Mouse (Mus musculus): ENCODE data around the gene Prpf8.
A peak's percentile ranks its signal among the peaks of the same experiment; 100 is the strongest.

Gene Prpf8

DNA sequence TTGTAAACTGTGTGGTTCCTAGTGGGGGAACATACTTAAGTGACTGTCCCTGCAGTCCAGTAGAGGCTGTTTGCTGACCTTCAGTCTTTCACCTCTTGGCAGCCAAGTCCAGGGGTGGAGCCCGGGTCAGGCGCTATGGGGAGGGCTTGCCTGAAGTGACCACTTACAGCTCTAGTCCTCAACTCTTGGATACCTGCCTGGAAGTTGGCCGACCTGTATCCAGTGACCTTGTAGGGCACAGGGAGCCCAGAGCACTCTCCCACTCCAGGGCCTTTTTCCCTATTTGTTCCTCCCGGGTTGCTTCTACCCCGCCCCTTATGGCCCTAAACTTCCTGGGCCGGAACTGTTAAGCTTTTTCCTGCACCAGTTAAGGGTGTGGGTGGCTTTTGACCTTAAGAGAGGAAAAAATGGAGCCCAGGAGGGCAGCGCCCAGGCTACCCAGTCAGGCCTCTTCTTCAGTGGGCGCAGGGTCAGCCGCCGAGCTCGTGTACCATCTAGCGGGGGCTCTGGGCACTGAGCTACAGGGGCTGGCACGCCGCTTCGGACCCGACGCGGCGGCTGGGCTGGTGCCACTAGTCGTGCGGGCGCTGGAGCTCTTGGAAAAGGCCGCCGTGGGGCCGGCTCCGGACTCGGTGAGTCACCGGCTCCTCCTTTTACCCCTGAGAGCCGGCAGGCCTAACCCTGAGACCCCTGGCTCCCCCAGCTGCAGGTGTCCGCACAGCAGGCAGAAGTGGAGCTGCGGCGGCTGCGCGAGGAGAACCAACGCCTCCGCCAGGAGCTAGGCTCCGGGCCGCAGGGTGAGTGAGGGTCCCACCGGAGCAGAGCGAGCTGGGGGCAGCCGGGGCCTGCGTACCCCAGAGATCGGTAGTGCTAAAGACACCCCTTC lies 23.4 kb downstream of the Prpf8 start, which contains the start of gene Rilp:
Rilp (plus strand) TSS at position 354 of the 886 bp plus-strand sequence.
- DNase-seq, result no peak

DNA sequence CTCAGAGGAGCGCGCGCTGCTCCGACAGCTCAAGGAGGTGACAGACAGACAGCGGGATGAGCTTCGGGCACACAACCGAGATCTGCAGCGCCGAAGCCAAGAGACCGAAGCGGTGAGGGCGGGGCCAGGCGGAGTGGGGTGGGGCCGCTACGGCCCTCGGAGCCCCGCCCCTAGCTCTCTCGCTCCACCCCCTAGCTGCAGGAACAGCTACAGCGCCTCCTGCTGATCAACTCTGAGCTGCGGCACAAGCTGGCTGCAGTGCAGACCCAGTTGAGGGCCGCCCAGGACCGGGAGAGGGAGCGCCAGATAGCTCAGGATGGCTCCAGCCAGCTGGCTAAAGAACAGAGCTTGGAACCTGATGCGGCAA lies 24.0 kb downstream of the Prpf8 start:
- DNase-seq, result peak; percentile 93

DNA sequence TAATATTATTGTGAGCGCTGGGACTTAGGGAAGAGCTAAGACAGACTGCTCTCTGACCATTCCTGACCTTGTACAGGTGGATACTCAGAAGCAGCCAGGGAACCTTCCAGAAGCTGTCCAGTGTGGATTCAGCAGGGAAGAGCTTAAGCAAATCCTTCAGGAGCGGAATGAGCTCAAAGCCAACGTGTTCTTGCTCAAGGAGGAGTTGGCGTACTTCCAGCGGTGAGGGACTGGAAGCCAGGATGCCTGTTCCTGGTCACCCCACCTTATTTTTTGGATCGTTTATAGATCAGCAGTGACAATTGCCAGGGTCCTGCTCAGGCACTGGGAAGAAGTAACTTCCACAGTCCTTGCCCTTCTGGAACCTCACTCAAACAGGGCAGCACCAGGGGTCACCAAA lies 24.6 kb downstream of the Prpf8 start:
- no peak for DNase-seq

DNA sequence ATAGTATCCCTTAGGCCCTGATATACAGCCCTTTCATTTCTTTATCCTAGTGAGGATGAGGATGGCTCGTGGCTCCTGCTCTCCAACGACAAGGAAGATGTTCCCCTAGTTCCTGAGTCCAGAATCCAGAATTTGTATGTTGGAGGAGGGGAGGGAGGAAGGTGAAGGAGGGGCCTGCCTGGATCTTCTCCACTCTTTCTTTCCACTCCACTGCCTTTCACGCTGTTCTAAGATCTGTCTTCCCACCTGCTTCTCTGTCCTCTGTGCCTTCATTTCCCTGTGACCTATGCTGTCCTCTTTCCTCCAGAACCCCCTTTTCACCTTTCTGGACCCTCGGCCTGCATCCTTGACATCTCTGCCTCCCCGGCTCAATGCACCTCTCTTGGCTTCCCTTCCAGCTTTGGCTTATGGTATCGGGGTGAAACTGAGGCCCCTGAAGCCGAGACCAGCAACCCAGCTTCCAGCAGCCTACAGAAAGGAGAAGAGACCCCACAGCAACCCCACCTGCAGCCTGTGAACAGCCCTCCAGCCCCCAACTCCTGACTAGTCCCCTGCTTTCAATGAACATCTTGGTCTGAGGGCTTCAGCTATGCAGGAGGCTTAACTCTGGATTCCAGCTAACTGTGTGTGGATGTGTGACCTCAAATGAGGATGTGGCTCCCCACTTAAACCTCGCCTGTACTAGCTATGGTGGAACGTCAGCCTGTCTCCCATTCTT lies 25.8 kb downstream of the Prpf8 start:
- no peak for DNase-seq

DNA sequence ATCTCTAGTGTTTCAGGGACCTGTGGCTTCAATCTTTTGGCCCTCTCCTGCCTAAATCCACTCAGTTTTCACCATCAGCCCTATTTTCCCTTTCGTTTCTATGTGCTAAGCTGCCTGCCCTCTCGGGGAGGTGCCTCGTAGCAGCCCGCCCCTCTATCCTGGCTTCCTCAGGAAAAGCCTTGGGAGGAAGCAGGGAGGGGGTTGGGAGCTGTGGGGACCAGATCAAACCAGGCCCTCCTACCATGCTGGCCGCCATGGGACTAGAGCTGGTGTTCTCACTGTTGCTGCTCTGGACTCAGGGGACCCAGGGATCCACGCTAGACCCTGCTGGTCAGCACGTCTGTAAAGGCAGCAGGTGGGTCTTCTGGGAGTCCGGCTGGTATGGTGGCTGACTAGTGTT lies 26.7 kb downstream of the Prpf8 start, which contains the start of gene Scarf1:
Scarf1 (plus strand) TSS at position 205 of the 400 bp plus-strand sequence.
- no peak for DNase-seq

DNA sequence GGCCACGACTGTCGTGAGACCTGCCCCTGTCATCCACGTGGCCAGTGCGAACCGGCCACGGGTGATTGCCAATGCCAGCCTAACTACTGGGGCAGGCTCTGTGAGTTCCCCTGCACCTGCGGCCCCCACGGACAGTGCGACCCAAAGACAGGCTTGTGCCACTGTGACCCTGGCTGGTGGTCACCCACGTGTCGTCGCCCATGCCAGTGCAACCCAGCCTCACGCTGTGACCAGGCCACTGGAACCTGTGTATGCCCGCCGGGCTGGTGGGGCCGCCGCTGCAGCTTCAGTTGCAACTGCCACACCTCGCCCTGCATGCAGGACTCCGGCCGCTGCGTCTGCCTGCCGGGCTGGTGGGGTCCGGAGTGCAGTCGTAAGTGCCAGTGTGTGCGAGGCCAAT lies 28.6 kb downstream of the Prpf8 start:
- DNase-seq, result no peak

- no peak for DNase-seq
Observed at GRCm38 (mm10) chr11:75519834-75520633, 33.4 kb downstream of the Prpf8 start.

DNA sequence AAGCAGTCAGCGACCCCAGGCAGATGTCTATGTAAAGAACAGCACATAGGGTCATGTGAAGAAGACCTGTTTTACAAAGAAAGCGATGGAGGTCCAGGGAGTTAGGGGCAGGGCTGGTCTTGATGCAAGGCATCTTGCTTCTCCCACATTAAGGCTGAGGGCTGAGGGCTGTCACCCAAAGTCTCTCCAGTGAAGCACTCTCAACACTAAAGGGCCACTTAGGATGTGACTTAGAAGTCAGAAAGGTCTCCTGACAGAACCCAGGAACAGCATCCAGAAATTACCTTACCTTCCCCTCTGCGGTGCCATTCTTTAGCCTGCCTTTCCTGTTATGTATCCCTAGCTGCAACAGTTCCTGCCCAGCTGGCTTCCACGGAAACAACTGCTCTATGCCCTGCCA lies 35.0 kb downstream of the Prpf8 start:
- DNase-seq, result no peak

GRCm38 (mm10) chr11:75522793-75523192 lies 36.2 kb downstream of the Prpf8 start:
- DNase-seq, result no peak

DNA sequence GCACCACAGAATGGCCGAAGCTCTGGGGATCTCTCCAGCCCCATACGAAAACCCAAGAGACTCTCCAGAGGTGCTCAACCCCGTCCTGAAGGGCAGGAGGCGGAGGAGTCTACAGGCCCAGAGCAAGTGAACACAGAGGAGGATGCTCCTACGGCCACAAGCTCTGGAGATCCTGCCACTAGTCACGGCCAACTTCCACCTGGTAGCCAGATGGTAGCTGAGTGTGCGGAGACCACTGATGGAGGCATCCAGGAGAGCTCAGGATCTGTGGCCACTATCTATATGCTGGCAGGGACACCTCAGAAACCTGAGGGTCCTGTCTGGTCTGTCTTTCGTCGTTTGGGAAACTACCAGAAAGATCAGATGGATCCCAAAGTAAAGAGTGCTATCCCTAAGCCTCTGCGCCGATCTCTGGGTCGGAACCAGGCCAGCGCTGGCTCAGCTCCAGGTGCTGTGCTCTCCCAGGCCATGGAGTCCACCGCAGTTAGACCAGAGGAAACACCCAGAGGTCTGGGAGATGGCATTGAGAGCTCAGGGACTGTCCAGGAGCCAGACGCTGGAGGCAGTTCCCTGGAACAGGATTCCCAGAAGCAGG lies 39.0 kb downstream of the Prpf8 start:
- no peak for DNase-seq

DNA sequence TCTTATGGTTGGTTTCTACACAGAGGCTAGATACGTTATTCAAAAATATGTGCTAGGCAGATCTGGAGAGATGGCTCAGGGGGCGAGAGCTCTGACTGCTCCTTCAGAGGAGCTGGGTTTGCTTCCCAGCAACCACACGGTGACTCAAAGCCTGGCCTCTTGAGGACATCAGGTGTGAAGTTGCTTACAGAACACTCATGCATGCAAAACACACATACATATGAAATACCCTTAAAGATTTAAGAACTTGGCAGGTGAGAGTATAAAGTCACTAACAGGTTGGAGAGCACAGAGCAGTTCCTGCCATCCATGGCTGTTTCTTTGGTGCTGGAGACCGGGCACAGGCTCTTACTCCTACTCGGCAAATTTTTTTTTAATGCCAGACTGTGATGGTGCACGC lies 40.3 kb downstream of the Prpf8 start:
- no peak for DNase-seq

GRCm38 (mm10) chr11:75529771-75530170 lies 43.2 kb downstream of the Prpf8 start:
- DNase-seq, result no peak

DNA sequence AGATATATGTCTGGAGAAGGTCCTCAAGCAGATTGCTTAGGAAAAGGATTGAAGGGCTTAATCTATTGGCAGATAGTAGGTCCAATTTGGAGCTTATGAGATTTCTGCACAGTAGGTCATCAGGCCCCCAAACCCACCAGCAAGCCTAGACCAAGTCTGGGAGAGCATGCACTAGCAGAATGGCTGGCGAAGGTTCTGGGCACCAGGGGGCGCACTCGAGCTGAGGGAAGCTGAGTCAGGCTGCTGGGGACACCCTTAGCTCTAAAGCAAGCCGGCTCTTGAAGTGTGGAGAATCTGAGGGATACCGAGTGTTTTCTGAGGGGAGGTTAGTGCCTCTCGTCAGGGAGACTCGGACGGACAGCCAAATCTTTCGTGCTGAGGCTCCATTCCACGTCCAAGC lies 43.7 kb downstream of the Prpf8 start:
- peak; percentile 99 for DNase-seq

- DNase-seq, result peak; percentile 60
Observed at GRCm38 (mm10) chr11:75530845-75531373, 44.3 kb downstream of the Prpf8 start.

- peak; percentile 95 for DNase-seq
Observed at GRCm38 (mm10) chr11:75531469-75532242, 45.0 kb downstream of the Prpf8 start, which contains the start of gene Slc43a2. Gene Slc43a2, plus strand, starts transcription at chr11:75531694.

DNA sequence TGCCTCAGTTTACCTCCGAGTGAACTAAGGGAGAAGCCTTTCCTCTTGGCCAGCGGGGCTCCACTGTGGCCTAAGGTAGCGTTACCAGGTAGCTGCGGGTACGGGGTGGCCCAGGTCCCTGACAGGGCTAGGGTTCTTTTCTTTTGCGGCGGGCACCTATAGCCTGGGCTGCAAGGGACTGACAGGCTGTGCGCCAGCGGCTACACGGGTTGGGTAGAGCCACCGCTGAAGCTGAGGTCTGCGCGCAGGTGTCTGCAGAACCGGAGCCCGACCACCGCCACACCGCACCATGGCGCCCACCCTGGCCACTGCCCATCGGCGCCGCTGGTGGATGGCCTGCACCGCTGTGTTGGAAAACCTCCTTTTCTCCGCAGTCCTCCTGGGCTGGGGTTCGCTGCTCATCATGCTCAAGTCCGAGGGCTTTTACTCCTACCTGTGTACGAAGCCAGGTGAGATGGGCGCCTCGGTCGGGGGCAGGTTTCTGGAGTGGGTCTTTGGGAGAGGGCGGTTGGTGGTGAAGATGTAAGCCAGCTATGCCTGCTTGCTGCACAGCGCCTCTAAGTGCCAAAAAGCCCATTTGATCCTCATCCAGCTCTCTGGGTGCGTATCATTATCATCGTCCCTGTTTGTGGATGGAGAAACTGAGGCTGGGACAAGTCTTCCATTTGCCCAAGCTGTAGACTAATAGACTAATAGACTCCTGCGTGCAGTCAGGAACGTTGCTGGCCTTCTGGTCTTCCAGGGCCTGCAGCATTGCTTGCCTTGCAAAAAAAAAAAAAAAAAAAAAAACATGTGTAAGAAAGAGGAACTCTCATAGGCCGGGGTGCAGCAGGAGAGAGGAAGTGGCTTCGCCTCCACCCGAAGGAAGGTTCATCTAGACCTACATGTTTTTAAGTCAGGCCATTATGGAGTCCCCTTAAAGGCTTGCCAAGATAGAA lies 46.0 kb downstream of the Prpf8 start:
- DNase-seq, result peak; percentile 74

DNA sequence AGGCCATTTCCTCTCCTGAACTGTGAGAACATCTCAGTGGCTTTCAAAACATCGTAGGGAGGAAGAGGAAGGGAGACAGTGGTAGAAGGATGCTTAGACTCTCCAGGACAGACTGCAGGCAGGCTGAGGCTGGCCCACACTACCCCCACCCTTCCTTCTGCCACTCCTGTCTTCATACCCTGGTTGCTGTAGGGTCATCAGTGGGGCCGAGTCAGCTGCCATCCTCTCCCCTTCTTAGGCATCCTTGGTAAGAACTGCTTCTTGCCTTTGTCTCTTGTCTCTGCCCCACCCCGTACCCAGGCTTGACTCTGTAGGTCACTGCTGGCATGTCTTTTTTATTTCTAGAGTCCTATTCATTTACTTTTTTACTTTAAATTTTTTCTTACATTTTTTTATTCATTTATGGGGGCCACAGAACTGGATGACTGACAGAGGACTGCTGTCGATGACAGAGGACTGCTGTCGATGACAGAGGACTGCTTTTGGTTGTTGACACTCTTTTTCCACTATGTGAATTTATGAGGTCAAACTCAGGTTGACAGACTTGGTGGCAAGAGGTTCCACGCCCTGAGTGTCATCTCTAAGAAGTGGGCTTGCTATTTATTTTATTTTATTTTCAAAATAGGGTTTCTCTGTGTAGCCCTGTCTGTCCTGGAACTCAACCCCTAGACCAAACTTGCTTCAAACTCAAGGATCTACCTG lies 46.8 kb downstream of the Prpf8 start:
- no peak for DNase-seq

DNA sequence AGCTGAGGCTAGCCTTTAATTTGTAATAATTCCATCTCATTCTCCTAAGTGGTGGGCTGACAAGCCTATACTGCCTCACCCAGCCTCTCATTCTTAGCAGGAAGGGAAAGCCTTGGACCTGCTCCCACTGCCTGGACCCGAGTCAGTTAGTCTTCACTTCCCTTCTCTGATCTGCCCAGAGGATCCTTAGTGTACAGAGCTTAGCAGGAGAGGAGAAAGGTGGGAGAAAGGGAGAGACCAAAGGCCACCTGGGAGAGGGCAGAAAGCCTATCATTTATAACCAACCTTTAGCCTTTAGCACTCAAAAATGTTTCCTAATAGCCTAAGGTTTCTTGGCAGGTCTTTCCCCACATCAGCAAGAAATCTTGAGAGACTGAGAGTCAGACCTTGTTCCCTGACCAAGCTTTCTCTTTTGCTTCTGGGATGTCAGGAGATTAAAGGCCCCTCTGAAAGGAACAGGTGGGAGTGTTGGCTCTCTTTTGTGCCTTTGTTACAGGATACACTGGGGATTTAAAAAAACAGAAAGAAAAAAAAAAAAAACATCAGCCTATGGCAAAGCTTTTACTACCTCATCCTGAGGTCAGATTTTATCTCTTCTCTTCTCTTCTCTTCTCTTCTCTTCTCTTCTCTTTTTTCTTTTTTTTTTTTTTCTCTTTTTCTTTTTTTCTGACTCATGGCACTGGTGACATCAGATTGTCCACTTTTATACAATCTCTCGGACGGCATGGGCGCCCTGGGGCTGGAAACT lies 47.8 kb downstream of the Prpf8 start:
- DNase-seq, result peak; percentile 46

All from thymus, postnatal 25 days (tissue).